Mouse (Mus musculus) stomach, postnatal 0 days (tissue): ENCODE data around the gene Med28.

ENCODE experiments used
- CTCF ChIP-seq: IDR thresholded peaks from 2 replicates; pipeline ENCODE4 v1.5.1; 2016; ENCODE audit warnings: antibody characterized with exemption, low read depth, mild to moderate bottlenecking, moderate library complexity
- EP300 ChIP-seq: optimal IDR thresholded peaks from 2 replicates; pipeline ENCODE3; 2016; ENCODE audit warnings: antibody characterized with exemption

DNA sequence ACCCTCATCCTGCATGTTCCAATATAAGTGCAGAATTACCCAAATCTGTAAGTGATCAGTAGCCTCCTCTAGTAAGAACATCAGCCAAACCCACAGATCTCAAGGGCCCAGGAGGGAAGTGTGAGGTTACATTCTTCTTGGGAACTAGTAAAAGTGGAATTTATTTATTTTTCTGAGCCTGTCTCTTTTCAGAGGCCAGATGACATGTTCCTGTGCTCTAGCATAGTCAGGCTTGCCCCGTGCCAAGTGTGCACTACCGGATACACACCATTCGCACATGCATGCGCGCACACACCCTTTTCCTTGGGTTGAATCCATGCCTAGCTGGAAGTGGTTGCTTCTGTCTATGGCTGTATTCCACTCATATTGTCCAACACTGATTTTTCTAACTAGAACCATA is 44.3 kb upstream of the Med28 start:
- TF ChIP-seq CTCF, result no peak
- TF ChIP-seq EP300, result no peak
